Mouse (Mus musculus) embryonic facial prominence, embryonic 11.5 days (tissue): ENCODE results near the gene Fryl. TPM values are rescaled to one million over a fixed set of nuclear protein-coding genes. Genes with fewer than 3 reads are reported as not detected.

ENCODE experiments used
- ATAC-seq: fragments of 200-750 bp; cut with Nextera tagmentation; replicated peaks from 2 replicates; pipeline ENCODE4 v1.8.0; 2017; ENCODE audit warnings: low read depth; ENCODE audit not compliant: insufficient number of reproducible peaks, low FRiP score, low TSS enrichment
- DNase-seq: peaks from one replicate; pipeline ENCODE4 v3.0.0-alpha.2; 2015; ENCODE audit warnings: low spot score
- H3K27ac ChIP-seq: fragments of 300-500 bp; sonication (generic); replicated peaks from 2 replicates; pipeline ENCODE4 v1.5.1; 2014; ENCODE audit warnings: mild to moderate bottlenecking, low read depth, low read length, control low read depth
- H3K27me3 ChIP-seq: fragments of 300-500 bp; sonication (generic); 2 replicates; pipeline ENCODE4 v1.6.1; 2014; ENCODE audit warnings: mild to moderate bottlenecking, low read length, moderate library complexity, mixed read lengths; ENCODE audit not compliant: control insufficient read depth, insufficient read depth
- H3K36me3 ChIP-seq: fragments of 300-500 bp; sonication (generic); replicated peaks from 2 replicates; pipeline ENCODE4 v1.6.1; 2014; ENCODE audit warnings: low read depth, mild to moderate bottlenecking, low read length, moderate library complexity, mixed read lengths; ENCODE audit not compliant: control insufficient read depth, insufficient read depth
- H3K4me1 ChIP-seq: fragments of 300-500 bp; sonication (generic); 2 replicates; pipeline ENCODE4 v1.6.1; 2014; ENCODE audit warnings: low read length, mixed read lengths; ENCODE audit not compliant: control insufficient read depth, insufficient read depth
- H3K4me2 ChIP-seq: fragments of 300-500 bp; sonication (generic); 2 replicates; pipeline ENCODE4 v1.6.1; 2014; ENCODE audit warnings: low read depth, mild to moderate bottlenecking, control low read depth, low read length, moderate library complexity
- H3K4me3 ChIP-seq: fragments of 300-500 bp; sonication (generic); 2 replicates; pipeline ENCODE4 v1.5.1; 2014; ENCODE audit warnings: low read depth, low read length, control low read depth
- H3K9ac ChIP-seq: fragments of 300-500 bp; sonication (generic); replicated peaks from 2 replicates; pipeline ENCODE4 v1.6.1; 2014; ENCODE audit warnings: mild to moderate bottlenecking, control low read depth, low read length
- H3K9me3 ChIP-seq: fragments of 300-500 bp; sonication (generic); replicated peaks from 2 replicates; pipeline ENCODE4 v1.6.1; 2016; ENCODE audit warnings: mild to moderate bottlenecking, low read length, inconsistent platforms, mixed read lengths; ENCODE audit not compliant: control insufficient read depth
- WGBS: fragments of 180-500 bp; shearing (Covaris S2); extraction: QIAGEN DNeasy Blood & Tissue Kit; methylation state at CpG from one replicate; pipeline ENCODE4 v1.1.7; 2014; 5-methylcytosine and 5-hydroxymethylcytosine counted together
- polyA plus RNA-seq: library from polyadenylated mRNA; unstranded; fragments of >200 nt; fragmentation: Nextera tagmentation; extraction: Ambion mirVana; gene quantifications from 2 replicates; pipeline ENCODE4 v1.2.1, GENCODE M21; 2014

The Fryl gene
- polyA plus RNA-seq, 1 experiment from 2014 or later: 25.7 TPM

DNA sequence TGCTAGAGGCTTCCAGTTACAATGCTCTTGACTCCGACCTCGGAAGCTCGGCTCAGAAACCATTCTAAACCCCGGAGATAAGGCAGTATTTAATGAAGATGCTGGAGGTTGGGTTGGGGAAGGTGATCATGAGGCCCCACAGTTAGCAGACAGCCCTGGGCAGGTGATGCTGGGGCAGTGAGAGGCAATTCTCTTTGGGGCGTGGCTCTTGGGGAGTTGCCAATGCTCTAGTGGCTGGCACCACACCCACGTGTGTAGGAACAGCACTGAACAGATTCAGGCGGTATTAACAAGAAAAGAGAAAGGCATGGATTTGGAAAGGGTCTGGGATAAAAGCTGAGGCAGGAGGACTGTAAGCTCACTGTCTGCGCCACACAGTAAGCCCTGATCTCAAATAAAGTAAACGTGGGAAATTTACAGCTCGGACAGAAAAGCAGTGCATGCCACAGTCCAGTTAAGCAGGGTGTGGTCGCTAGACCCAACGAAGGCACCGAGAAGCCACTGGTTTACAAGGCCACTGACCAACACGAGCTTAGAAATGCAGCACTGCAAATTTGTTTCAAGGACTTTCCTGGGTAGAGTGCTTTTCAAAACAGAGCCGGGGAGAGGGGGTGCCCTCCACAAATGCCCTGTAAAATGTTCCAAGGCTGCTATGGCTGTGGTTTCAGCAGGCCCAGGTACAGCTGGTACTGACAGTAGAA lies 100.0 kb downstream of the Fryl start:
- no peak for DNase-seq
- H3K9me3 ChIP-seq: no peaks in the 10 kb centered on the region
- H3K27me3 ChIP-seq: no peaks in the 10 kb centered on the region
- H3K4me2 ChIP-seq: no peak overlapping the region
- 84% methylated on average over 15 of the region's 15 CpGs for WGBS
- H3K9ac ChIP-seq: no peak overlapping the region
- no peak for ATAC-seq
- H3K4me1 ChIP-seq: no peaks in the 10 kb centered on the region
- no peak overlapping the region for H3K4me3 ChIP-seq
- H3K36me3 ChIP-seq: no peaks in the 10 kb centered on the region
- H3K27ac ChIP-seq: no peak overlapping the region

DNA sequence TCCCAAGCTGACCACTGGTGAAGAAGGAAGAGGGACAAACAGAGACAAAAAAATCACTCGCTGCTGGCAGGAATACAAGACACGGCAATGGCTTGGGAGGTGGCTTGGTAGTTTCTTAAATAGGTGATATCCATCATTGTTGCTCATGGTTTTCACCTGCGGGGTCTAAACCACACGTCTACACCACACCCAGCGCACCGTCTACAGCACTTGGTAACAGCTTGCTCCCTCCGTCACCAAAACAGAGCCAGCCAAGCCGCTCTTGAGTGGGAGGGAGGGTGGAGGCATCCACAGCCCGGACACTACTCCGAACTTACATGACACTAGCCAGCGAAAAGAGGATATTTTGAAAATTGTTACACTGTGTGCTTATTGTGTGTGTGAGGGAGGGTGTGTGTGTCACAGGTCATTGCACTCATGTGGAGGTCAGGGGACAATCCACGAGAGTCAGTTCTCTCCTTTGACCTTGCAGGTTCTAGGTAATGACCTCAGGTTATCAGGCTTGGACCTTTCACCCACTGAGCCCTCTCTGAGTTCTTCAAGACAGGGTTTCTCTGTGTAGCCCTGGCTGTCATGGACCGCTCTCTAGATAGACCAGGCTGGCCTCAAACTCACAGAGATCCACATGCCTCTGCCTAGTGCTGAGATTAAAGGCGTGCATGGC lies 102.5 kb downstream of the Fryl start:
- Histone ChIP-seq H3K9me3 (no peaks in the 10 kb centered on the region), H3K4me1 (no peaks in the 10 kb centered on the region), H3K4me2 (no peak overlapping the region), H3K27ac (no peak overlapping the region), H3K4me3 (no peak overlapping the region), H3K9ac (no peak overlapping the region), H3K36me3 (no peaks in the 10 kb centered on the region), H3K27me3 (no peaks in the 10 kb centered on the region)
- WGBS: 88% methylated on average over 14 of the region's 14 CpGs
- no peak for ATAC-seq
- DNase-seq: no peak

DNA sequence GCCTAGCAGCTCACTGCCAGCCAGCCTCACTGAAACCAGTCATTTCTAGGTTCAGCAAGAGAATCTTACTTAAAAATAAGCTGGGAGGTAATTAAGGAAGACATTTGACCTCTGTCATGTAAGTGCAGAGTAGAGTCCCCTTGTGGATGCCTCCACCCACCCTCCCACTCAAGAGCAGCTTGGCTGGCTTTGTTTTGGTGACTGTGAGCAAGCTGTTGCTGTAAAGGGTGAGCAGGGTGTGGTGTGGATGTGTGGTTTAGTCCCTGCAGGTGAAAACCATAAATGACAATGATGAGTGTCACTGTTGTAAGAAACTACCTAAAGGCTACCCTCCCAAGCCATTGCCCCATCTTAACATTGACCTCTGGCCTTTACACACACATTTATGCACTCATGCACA lies 104.2 kb downstream of the Fryl start:
- no peak for DNase-seq
- no peak for ATAC-seq

DNA sequence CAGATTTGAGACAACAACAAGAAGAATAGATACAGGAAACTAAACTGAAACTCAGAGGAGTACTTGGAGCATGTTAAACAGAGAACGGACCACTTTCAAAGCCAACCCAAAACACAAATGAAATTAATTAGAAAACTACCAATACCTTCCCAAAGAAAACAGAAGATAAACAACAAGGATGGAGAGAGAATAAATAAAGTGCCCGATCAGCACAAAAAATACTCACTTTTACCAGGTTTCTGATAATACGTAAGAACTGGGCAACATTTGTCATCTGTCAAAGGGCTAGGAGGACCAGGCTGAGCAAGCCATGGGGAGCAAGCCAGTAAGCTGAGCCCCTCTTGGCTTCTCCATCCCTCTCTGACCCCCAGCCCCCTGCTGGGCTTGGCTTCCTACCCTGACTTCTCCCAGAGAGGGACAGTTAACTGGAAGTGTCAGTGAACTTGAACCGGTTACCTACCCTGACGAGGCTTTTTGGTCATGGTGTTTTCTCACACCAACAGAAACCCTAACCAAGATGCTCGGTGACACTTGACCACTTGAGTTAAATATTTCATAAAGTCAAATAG lies 105.5 kb downstream of the Fryl start:
- ATAC-seq: no peak
- Histone ChIP-seq H3K4me3 (no peak overlapping the region), H3K27ac (no peak overlapping the region), H3K4me2 (no peak overlapping the region), H3K27me3 (no peaks in the 10 kb centered on the region), H3K4me1 (no peaks in the 10 kb centered on the region), H3K36me3 (0 out of 2 replicates have a peak, but pooled peaks cover 3% of the 10 kb centered on the region), H3K9ac (no peak overlapping the region), H3K9me3 (no peaks in the 10 kb centered on the region)
- no peak for DNase-seq
- 86% methylated on average over 6 of the region's 6 CpGs for WGBS

More for the DNA sequence above, 104.2 kb downstream of the Fryl start:
- H3K4me2 ChIP-seq: no peak overlapping the region
- no peaks in the 10 kb centered on the region for H3K27me3 ChIP-seq
- no peaks in the 10 kb centered on the region for H3K9me3 ChIP-seq
- H3K4me1 ChIP-seq: no peaks in the 10 kb centered on the region
- no peaks in the 10 kb centered on the region for H3K36me3 ChIP-seq
- H3K9ac ChIP-seq: no peak overlapping the region
- H3K27ac ChIP-seq: no peak overlapping the region
- H3K4me3 ChIP-seq: no peak overlapping the region

DNA sequence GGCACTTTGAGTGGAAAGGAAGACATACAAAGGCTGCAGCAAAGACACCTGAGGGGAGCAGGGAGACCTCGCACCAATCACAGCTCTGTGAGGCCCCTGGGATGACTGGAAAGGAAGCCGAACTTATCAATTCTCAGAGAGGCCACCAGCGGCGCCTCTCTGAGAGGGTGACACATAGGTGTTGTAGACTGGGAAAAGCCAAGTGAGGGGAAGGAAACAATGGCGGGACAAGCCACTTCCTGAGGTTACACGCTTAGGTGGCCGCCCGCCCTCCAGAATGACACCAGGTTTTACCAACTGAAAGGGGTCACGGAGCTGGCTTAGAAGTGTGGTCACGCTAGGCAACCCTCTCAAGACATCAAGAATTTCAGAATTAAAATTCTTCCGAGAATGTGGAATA lies 111.4 kb downstream of the Fryl start:
- Histone ChIP-seq H3K4me2 (no peak overlapping the region), H3K27ac (no peak overlapping the region), H3K36me3 (0 out of 2 replicates have a peak, but pooled peaks cover 3% of the 10 kb centered on the region), H3K4me3 (no peak overlapping the region), H3K4me1 (no peaks in the 10 kb centered on the region), H3K9ac (no peak overlapping the region), H3K9me3 (no peaks in the 10 kb centered on the region), H3K27me3 (no peaks in the 10 kb centered on the region)
- ATAC-seq (no peak), DNase-seq (no peak)
- 91% methylated on average over 11 of the region's 11 CpGs for WGBS

DNA sequence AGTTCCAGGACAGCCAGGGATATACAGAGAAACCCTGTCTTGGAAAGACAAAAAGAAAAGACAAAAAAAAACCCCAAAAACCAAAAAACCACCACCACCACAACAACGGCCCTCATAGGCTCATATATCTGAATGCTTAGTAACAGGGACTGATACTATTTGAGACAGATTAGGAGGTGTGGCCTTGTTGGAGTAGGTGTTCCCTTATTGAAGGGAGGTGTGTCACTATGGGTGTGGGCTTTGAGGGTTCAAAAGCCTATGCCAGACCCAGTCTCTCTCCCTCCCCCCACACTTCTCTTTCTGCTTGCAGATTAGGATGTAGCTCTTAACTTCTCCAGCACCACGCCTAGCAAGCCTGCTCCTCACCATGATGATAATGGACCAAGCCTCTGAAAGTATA lies 114.7 kb downstream of the Fryl start:
- DNase-seq (no peak), ATAC-seq (no peak)
- Histone ChIP-seq H3K36me3 (0 out of 2 replicates have a peak, but pooled peaks cover 3% of the 10 kb centered on the region), H3K27me3 (no peaks in the 10 kb centered on the region), H3K9me3 (no peaks in the 10 kb centered on the region), H3K9ac (no peak overlapping the region), H3K27ac (no peak overlapping the region), H3K4me2 (no peak overlapping the region), H3K4me1 (no peaks in the 10 kb centered on the region), H3K4me3 (no peak overlapping the region)
- WGBS: 94% methylated on average over 2 of the region's 2 CpGs

DNA sequence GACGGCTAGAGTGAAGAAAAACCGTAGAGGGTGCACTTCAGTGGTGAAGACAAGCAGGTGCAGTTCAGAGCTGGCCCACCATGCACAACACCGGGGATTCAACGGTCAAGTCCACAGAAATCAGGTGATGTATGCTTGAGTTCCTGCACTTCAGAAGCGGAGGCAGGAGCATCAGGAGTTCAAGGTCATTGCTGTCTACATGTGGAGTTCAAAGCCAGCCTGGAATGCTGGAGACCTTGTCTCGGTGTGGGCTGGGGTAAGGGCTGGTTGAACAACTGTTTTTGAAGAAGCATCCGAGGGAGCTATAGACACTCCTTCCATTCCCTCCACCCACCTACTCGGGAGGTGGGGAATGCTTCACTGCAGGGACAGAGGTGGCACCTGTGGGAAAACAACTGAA lies 115.3 kb downstream of the Fryl start:
- Histone ChIP-seq H3K27me3 (no peaks in the 10 kb centered on the region), H3K4me1 (no peaks in the 10 kb centered on the region), H3K4me3 (no peak overlapping the region), H3K36me3 (no peaks in the 10 kb centered on the region), H3K27ac (no peak overlapping the region), H3K9me3 (no peaks in the 10 kb centered on the region), H3K9ac (no peak overlapping the region), H3K4me2 (no peak overlapping the region)
- no peak for DNase-seq
- ATAC-seq: no peak
- WGBS: 96% methylated on average over 8 of the region's 8 CpGs

DNA sequence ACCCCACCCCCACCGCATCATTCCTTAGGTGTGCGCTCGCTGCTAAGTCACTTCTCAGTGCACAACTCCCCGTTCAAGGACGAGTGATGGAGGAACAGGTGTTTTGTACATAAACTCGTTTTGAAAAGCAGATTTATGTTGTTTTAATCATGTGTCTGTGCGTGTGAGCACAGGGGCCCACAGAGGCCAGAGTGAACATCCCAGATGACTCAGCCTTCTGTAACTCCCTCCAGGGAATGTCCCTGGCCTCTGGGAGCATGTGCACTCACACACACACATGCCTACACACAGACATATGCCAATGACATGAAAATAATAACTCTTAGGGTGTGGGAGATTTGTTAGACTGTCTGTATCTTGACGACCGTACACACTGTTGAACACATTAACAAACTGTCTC lies 118.9 kb downstream of the Fryl start:
- WGBS: 85% methylated on average over 9 of the region's 9 CpGs
- H3K4me1 ChIP-seq: no peaks in the 10 kb centered on the region
- H3K4me3 ChIP-seq: no peak overlapping the region
- ATAC-seq: no peak
- DNase-seq: no peak
- H3K9me3 ChIP-seq: no peaks in the 10 kb centered on the region
- no peaks in the 10 kb centered on the region for H3K36me3 ChIP-seq
- H3K27me3 ChIP-seq: no peaks in the 10 kb centered on the region
- H3K9ac ChIP-seq: no peak overlapping the region
- no peak overlapping the region for H3K4me2 ChIP-seq
- H3K27ac ChIP-seq: no peak overlapping the region
